Mouse (Mus musculus) ovary, postnatal 10 days (tissue): ENCODE results near the gene Slc17a4.

ENCODE experiments used
- DNase-seq: peaks from one replicate; pipeline ENCODE4 v3.0.0; 2022; ENCODE audit warnings: low spot score

The Slc17a4 gene

GRCm38 (mm10) chr13:23914376-23915167 is at the start of gene Slc17a4:
Slc17a4 (minus strand) TSS chr13:23915009.
- DNase-seq = no peak

GRCm38 (mm10) chr13:23959776-23960175 is 45.0 kb upstream of the Slc17a4 start:
- no peak for DNase-seq

DNA sequence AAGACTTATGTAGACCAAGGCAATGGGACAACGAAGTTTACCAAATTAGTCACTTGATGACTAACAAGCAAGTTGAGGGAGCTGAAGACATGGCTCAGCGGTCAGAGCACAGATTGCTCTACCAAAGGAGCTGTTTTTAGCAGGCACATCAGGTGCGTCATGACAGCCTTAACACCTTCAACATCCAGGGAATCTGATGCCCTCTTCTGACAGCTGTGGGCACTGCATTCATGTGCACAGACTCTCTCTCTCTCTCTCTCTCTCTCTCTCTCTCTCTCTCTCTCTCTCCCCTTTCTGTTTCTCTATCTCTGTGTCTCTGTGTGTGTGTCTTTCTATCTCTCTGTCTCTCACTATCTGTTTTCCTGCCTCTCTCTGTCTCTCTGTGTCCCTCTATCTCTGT is 36.1 kb upstream of the Slc17a4 start:
- DNase-seq = no peak

DNA sequence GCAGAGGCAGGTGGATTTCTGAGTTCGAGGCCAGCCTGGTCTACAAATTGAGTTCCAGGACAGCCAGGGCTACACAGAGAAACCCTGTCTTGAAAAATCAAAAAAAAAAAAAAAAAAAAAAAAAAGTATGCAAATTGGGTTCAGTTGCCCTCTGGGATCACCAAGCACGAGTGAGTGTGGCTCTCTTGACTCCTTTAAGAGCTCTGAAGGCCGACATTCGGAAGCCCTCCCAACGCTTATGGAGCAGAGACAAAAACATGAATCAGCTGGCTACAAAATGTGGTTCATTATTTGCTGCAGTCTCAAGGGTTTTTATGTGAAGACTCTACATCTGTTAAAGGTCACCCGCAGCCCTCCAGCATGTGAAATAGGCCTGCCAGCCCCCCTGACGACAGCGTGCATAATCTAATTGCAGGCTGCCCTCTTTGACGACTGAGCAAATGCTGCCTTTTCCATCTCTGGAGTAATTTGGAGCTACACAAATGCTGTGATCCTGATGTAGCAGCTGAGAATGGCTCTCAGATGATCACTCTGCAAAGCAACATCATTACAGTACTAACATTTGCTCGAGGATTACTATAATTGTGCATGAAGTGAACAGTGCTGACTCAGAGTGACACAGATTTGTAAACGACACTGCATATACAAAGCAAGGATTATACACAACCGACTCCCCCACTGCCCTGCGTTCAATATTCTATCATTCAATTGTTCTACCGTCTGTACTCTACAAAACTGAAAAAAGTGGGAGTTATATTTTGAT is 34.9 kb upstream of the Slc17a4 start:
- DNase-seq = no peak

GRCm38 (mm10) chr13:23946254-23946653 is 31.4 kb upstream of the Slc17a4 start:
- DNase-seq = no peak

DNA sequence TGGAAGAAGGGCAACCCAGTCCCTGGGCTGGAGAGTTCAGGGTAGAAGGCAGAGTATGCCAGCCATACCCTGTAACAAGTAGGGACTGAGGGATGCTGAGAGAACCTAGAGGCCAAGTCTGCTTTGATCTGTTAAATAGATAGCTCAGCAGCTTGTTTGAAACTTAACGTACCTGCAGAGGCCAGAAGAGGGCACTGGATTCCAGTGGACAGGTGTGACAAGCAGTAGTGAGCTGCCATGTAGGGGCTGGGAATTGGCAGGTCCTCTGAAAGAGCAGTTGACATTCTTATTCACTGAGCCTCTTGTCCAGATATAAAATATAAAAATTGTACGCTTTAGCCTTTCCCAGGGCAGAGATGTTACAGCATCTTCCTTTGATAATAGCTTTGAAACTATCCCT is 28.1 kb upstream of the Slc17a4 start:
- no peak for DNase-seq

DNA sequence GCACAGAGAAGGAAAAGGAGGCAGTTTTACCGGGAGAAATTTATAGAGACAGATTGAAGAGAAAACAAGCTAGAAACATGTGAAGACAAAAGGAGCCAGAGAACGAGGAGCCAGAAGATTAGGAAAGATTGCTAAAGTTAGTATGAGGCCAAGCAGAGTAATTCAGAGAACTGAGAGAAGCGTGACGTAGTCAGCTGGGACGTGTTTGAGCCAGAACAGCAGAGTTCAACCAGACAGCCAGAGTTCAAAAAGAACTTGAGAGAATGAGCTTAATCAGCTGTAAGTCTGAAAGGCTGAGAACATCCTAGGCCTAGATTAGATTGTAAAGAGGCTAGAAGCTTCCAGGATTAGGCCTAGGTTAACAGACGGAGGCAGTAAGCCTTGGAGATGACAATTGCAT is 25.5 kb upstream of the Slc17a4 start:
- no peak for DNase-seq

DNA sequence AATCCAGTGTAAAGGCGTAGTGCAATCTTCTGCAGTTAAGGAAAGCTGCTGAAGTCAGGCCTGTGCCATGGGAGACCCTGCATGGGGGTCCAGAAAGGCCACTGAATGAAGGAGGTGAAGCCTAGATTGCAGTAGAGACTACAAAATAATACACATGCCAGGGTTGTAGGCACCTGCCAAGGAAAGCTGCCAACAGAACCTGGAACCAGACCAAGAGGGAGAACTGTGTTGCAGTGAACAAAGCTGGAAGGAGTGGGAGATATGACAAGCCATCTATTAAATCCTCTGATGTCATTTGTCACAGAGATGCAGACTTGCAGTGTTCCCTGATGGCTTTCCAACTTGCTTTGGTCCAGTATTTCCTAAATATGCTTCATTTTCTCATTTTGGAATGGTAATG is 23.9 kb upstream of the Slc17a4 start:
- no peak for DNase-seq

GRCm38 (mm10) chr13:23934211-23934520 is 19.4 kb upstream of the Slc17a4 start, which contains the start of gene Hist1h2aa:
Hist1h2aa (plus strand) TSS chr13:23934462.
- DNase-seq = no peak

GRCm38 (mm10) chr13:23933421-23934210 is 18.8 kb upstream of the Slc17a4 start, which contains the start of gene Hist1h2ba:
Hist1h2ba (minus strand) TSS chr13:23934156.
- no peak for DNase-seq

GRCm38 (mm10) chr13:23930904-23931303 is 16.1 kb upstream of the Slc17a4 start:
- no peak for DNase-seq

DNA sequence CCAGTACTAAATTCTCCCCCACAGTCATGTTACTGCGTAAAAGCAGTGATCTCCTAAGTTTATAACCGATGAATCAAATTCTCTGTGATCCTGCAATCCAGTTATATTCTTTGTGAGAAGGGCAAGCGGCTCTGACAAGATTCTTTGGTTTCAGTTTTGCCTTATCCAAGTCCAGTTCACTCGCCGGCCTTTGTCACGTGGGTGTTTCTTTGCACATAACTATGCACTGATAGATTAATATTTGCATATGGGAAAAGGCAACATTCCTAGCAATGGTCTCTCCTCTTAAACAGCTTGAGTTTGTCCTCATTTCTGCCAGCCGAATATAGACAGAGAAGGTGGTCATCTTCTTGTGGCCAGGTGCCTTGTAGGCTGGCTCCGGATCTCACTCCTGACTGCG is 15.7 kb upstream of the Slc17a4 start:
- no peak for DNase-seq

GRCm38 (mm10) chr13:23928637-23929036 is 13.8 kb upstream of the Slc17a4 start:
- no peak for DNase-seq

- DNase-seq = no peak
Observed at GRCm38 (mm10) chr13:23925792-23926191, 11.0 kb upstream of the Slc17a4 start.

GRCm38 (mm10) chr13:23917674-23918073 is 2.9 kb upstream of the Slc17a4 start:
- no peak for DNase-seq

GRCm38 (mm10) chr13:23916132-23916531 is 1.3 kb upstream of the Slc17a4 start:
- no peak for DNase-seq

DNA sequence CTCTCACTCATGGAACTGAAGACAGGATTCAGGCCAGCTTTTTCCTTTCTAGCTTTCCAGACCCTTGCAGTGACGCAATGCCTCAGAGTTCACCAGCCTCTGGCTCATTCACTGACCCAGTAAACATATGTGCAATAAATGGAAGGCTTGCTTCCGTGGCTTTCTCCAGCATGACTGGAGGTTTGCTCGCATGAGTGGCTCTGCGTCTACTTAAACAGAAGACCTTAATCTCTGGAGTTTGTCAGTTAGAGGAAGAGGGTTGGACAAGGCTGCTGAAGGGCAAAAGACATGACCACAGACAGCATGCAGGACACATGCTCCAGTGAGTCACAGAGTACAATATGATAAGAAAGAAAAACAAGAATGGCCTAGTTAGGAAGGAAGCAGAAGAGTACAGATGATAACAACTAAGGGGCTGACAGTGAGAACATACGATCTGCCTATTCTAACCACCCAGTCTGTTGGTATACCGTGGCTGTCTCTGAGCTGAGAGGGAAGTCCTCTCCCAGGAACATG is 960 bp downstream of the Slc17a4 start:
- DNase-seq = no peak

DNA sequence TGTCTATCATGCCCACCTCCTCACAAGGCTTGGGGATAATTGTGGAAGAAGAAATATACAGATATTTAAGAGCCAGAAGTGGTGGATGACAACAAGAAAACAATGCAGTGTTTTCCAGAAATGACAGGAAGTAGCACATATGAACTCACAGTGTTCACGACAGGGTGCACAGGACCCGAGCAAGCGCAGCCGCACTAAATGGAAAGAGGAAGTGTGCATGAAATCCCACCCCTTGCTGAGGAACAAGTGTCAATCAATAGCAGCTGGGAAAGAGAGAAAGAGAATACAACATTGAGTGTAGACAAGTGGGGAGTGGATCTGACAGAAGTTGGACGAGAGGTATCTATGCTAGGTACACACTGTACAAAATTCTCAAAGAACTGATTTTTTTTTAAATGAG is 3.5 kb downstream of the Slc17a4 start:
- no peak for DNase-seq

DNA sequence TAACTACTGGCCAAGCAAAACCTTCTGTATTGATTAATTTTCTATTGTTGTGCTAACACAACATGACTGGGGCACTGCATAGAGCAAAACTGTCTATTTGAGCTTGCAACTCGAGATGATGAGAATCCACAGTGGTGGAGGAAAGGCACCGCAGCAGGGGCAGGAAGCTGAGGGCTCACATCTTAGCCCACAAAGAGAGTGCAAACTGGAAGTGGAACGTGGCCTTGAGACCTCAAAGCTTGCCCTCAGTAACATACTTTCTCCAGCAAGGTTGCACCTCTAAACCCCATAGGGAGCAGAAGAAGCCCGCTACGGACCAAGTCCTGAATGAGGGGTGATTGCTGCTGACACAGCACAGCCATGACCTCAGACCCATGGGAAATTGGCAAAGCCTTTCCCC is 4.7 kb downstream of the Slc17a4 start:
- no peak for DNase-seq

- DNase-seq = no peak
Observed at GRCm38 (mm10) chr13:23906906-23907305, 7.9 kb downstream of the Slc17a4 start.

- no peak for DNase-seq
Observed at GRCm38 (mm10) chr13:23898242-23898641, 16.6 kb downstream of the Slc17a4 start.

DNA sequence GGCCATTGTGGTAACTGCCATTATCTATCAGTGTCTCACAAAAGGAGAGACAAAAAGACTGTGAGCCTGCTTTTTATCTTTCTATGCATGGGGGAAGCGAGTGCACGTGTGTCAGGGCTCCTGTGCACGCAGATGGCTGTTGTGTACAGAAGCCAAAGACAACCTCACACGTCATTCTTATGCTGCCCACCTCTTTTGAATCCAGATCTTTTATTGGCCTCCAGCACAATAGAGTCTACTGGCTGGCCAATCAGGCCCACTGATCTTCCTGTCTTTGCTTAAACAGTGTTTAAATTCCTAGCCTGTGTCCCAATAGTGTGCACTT is 21.6 kb downstream of the Slc17a4 start:
- DNase-seq = no peak
